Mouse (Mus musculus) left cerebral cortex, postnatal 4 days (tissue): ENCODE data around the gene Lrrc8c. TPM values are rescaled to one million over a fixed set of nuclear protein-coding genes. Genes with fewer than 3 reads are reported as not detected.

Experiments
- DNase-seq: peaks from one replicate; pipeline ENCODE4 v3.0.0-alpha.2; 2022
- intact Hi-C: fragments of 180-260 bp; cut with DNase I; formaldehyde crosslinking; loops from one replicate; pipeline ENCODE4 v1.15.1; 2025
- total RNA-seq, 2 experiments: library from RNA; stranded (reverse); gene quantifications; 2 replicates each; pipeline ENCODE4 v1.2.3; 2021

Gene Lrrc8c
- total RNA-seq: 10 to 100 TPM; 24.3 to 27.2 TPM

GRCm38 (mm10) chr5:105519096-105519975 is at the start of gene Lrrc8c:
Gene Lrrc8c, plus strand, starts transcription at chr5:105519388.
- peak; percentile 84 for DNase-seq
- intact Hi-C loops: loop anchor here (1.0 kb wide), 1 partner anchor 135 kb away; no protein-coding TSS in a partner anchor

- intact Hi-C loops: no loop called here
Observed at GRCm38 (mm10) chr5:105472983-105473705, 46.0 kb upstream of the Lrrc8c start.

GRCm38 (mm10) chr5:105477527-105477926 is 41.7 kb upstream of the Lrrc8c start:
- intact Hi-C loops: no loop called here
- DNase-seq: no peak

More at GRCm38 (mm10) chr5:105472983-105473705, 46.0 kb upstream of the Lrrc8c start:
- no peak for DNase-seq

GRCm38 (mm10) chr5:105479673-105480072 is 39.5 kb upstream of the Lrrc8c start:
- intact Hi-C loops: no loop called here
- DNase-seq: no peak

GRCm38 (mm10) chr5:105480561-105480960 is 38.6 kb upstream of the Lrrc8c start:
- no peak for DNase-seq
- intact Hi-C loops: no loop called here

- DNase-seq: no peak
- intact Hi-C loops: no loop called here
Observed at GRCm38 (mm10) chr5:105483632-105484031, 35.6 kb upstream of the Lrrc8c start.

GRCm38 (mm10) chr5:105484247-105484646 is 34.9 kb upstream of the Lrrc8c start:
- DNase-seq: peak; percentile 79
- intact Hi-C loops: no loop called here

- peak; percentile 52 for DNase-seq
- intact Hi-C loops: no loop called here
Observed at GRCm38 (mm10) chr5:105484891-105485290, 34.3 kb upstream of the Lrrc8c start.

- intact Hi-C loops: loop anchor here (5.0 kb wide), 1 partner anchor 83 kb away; no protein-coding TSS in a partner anchor
- DNase-seq: peak; percentile 41
Observed at GRCm38 (mm10) chr5:105490211-105490610, 29.0 kb upstream of the Lrrc8c start.

GRCm38 (mm10) chr5:105491389-105491788 is 27.8 kb upstream of the Lrrc8c start:
- intact Hi-C loops: loop anchor here (5.0 kb wide), 1 partner anchor 84 kb away; no protein-coding TSS in a partner anchor
- DNase-seq: peak; percentile 34

GRCm38 (mm10) chr5:105492367-105493246 is 26.6 kb upstream of the Lrrc8c start:
- peak; percentile 72 for DNase-seq
- intact Hi-C loops: loop anchor here (5.0 kb wide), 1 partner anchor 85 kb away; no protein-coding TSS in a partner anchor

- no peak for DNase-seq
- intact Hi-C loops: loop anchor here (5.0 kb wide), 1 partner anchor 86 kb away; no protein-coding TSS in a partner anchor
Observed at GRCm38 (mm10) chr5:105493377-105493776, 25.8 kb upstream of the Lrrc8c start.

GRCm38 (mm10) chr5:105494246-105494917 is 24.8 kb upstream of the Lrrc8c start:
- DNase-seq: no peak
- intact Hi-C loops: loop anchor here (5.0 kb wide), 1 partner anchor 87 kb away; no protein-coding TSS in a partner anchor

- intact Hi-C loops: loop anchor here (5.0 kb wide), 2 partner anchors 88 to 372 kb away; no protein-coding TSS in a partner anchor
Observed at GRCm38 (mm10) chr5:105494918-105495901, 24.0 kb upstream of the Lrrc8c start.

GRCm38 (mm10) chr5:105496133-105496532 is 23.1 kb upstream of the Lrrc8c start:
- DNase-seq: no peak
- intact Hi-C loops: loop anchor here (5.0 kb wide), 1 partner anchor 371 kb away; no protein-coding TSS in a partner anchor

More at GRCm38 (mm10) chr5:105494918-105495901, 24.0 kb upstream of the Lrrc8c start:
- DNase-seq: peak; percentile 74

- intact Hi-C loops: loop anchor here (5.0 kb wide), 1 partner anchor 371 kb away; no protein-coding TSS in a partner anchor
- no peak for DNase-seq
Observed at GRCm38 (mm10) chr5:105496586-105496985, 22.6 kb upstream of the Lrrc8c start.

- DNase-seq: no peak
- intact Hi-C loops: loop anchor here (5.0 kb wide), 1 partner anchor 369 kb away; no protein-coding TSS in a partner anchor
Observed at GRCm38 (mm10) chr5:105498429-105499000, 20.7 kb upstream of the Lrrc8c start.

- intact Hi-C loops: loop anchor here (5.0 kb wide), 1 partner anchor 368 kb away; no protein-coding TSS in a partner anchor
- no peak for DNase-seq
Observed at GRCm38 (mm10) chr5:105499396-105499795, 19.8 kb upstream of the Lrrc8c start.
